Mouse (Mus musculus) adrenal gland, adult 2 months (tissue): ENCODE measurements around the gene Taf8. TPM values are rescaled to one million over a fixed set of nuclear protein-coding genes. Genes with fewer than 3 reads are reported as not detected.

ENCODE experiments used
- DNase-seq: peaks from one replicate; pipeline ENCODE4 v3.0.0; 2021
- polyA plus RNA-seq: library from polyadenylated mRNA; depleted of rRNA; stranded (reverse); fragments of >200 nt; gene quantifications from 2 replicates; pipeline ENCODE4 v1.2.3, GENCODE M21; 2012
- total RNA-seq, 2 experiments: library from RNA; stranded (reverse); gene quantifications; 2 replicates each; pipeline ENCODE4 v1.2.3; 2021

The Taf8 gene
- total and polyA plus RNA-seq, 3 experiments, result 15.6 to 19.8 (median 19.5) TPM

GRCm38 (mm10) chr17:47458310-47458709, 43.8 kb downstream of the Taf8 start:
- DNase-seq, result no peak

GRCm38 (mm10) chr17:47454675-47455074, 47.4 kb downstream of the Taf8 start:
- DNase-seq, result no peak

GRCm38 (mm10) chr17:47452886-47453285, 49.2 kb downstream of the Taf8 start:
- no peak for DNase-seq

- peak; percentile 54 for DNase-seq
Observed at GRCm38 (mm10) chr17:47450880-47451565, 51.1 kb downstream of the Taf8 start.

- no peak for DNase-seq
Observed at GRCm38 (mm10) chr17:47450239-47450638, 51.9 kb downstream of the Taf8 start.

- no peak for DNase-seq
Observed at GRCm38 (mm10) chr17:47449432-47449831, 52.7 kb downstream of the Taf8 start.

- DNase-seq, result no peak
Observed at GRCm38 (mm10) chr17:47448523-47449372, 53.3 kb downstream of the Taf8 start.

GRCm38 (mm10) chr17:47446561-47446960, 55.5 kb downstream of the Taf8 start:
- no peak for DNase-seq

- DNase-seq, result no peak
Observed at GRCm38 (mm10) chr17:47446025-47446424, 56.1 kb downstream of the Taf8 start.

- DNase-seq, result no peak
Observed at GRCm38 (mm10) chr17:47445518-47445917, 56.6 kb downstream of the Taf8 start.

- no peak for DNase-seq
Observed at GRCm38 (mm10) chr17:47444113-47444512, 58.0 kb downstream of the Taf8 start.

GRCm38 (mm10) chr17:47442271-47442670, 59.8 kb downstream of the Taf8 start:
- no peak for DNase-seq

GRCm38 (mm10) chr17:47441296-47442051, 60.6 kb downstream of the Taf8 start:
- DNase-seq, result no peak

- no peak for DNase-seq
Observed at GRCm38 (mm10) chr17:47440359-47440890, 61.7 kb downstream of the Taf8 start.

- peak; percentile 34 for DNase-seq
Observed at GRCm38 (mm10) chr17:47439396-47440028, 62.6 kb downstream of the Taf8 start.

GRCm38 (mm10) chr17:47438611-47439010, 63.5 kb downstream of the Taf8 start:
- DNase-seq, result no peak

GRCm38 (mm10) chr17:47436907-47437547, 65.1 kb downstream of the Taf8 start, which contains the start of gene 1700001C19Rik:
Gene 1700001C19Rik, minus strand, starts transcription at chr17:47437376.
- DNase-seq, result peak; percentile 23

- DNase-seq, result peak; percentile 35
Observed at GRCm38 (mm10) chr17:47436156-47436906, 65.8 kb downstream of the Taf8 start, which contains the start of gene AI661453. Gene AI661453, plus strand, starts transcription at chr17:47436615.
